Mouse (Mus musculus) hindbrain, embryonic 11.5 days (tissue): ENCODE data around the gene Tob2. TPM values are rescaled to one million over a fixed set of nuclear protein-coding genes. Genes with fewer than 3 reads are reported as not detected.

Source experiments
- polyA plus RNA-seq: library from polyadenylated mRNA; unstranded; fragments of >200 nt; fragmentation: Nextera tagmentation; extraction: Ambion mirVana; gene quantifications from 2 replicates; pipeline ENCODE4 v1.2.1, GENCODE M21; 2014

Gene Tob2
- polyA plus RNA-seq, 1 experiment from 2014 or later = 12.5 TPM

Other genes starting within 250 kb of the Tob2 start
- gene L3mbtl2, start 194.9 kb downstream of the Tob2 start, polyA plus RNA-seq = 26.4 and 26.7 TPM in 2 replicates
- gene Chadl, start 161.5 kb downstream of the Tob2 start, polyA plus RNA-seq = 3.5 and 3.6 TPM in 2 replicates
- 36.8 and 52.6 TPM in 2 replicates for gene Zc3h7b, start 113.7 kb downstream of the Tob2 start, polyA plus RNA-seq
- gene Rangap1, start 113.3 kb downstream of the Tob2 start, polyA plus RNA-seq = 130 and 145 TPM in 2 replicates
- gene Tef, start 56.4 kb downstream of the Tob2 start, polyA plus RNA-seq = 12.0 and 12.4 TPM in 2 replicates
- gene Phf5a, start 13.1 kb upstream of the Tob2 start, polyA plus RNA-seq = 184 and 186 TPM in 2 replicates
- gene Aco2, start 13.5 kb upstream of the Tob2 start, polyA plus RNA-seq = 155 and 169 TPM in 2 replicates
- gene Polr3h, start 67.4 kb upstream of the Tob2 start, polyA plus RNA-seq = 66.2 and 67.1 TPM in 2 replicates
- 25.2 and 25.7 TPM in 2 replicates for gene Csdc2, start 78.0 kb upstream of the Tob2 start, polyA plus RNA-seq
- 31.1 and 33.7 TPM in 2 replicates for gene Pmm1, start 102.1 kb upstream of the Tob2 start, polyA plus RNA-seq
- gene 1700029P11Rik, start 121.7 kb upstream of the Tob2 start, polyA plus RNA-seq = not detected in 2 replicates
- 62.4 and 66.6 TPM in 2 replicates for gene Xrcc6, start 129.0 kb upstream of the Tob2 start, polyA plus RNA-seq
- 32.6 and 35.6 TPM in 2 replicates for gene Desi1, start 175.1 kb upstream of the Tob2 start, polyA plus RNA-seq
- gene Snu13, start 188.8 kb upstream of the Tob2 start, polyA plus RNA-seq = 262 and 282 TPM in 2 replicates
- 0.08 TPM in 1 of 2 replicates, not detected in the other for gene 4930407I10Rik, start 200.4 kb upstream of the Tob2 start, polyA plus RNA-seq
- gene Mei1, start 211.2 kb upstream of the Tob2 start, polyA plus RNA-seq = not detected in 2 replicates